Mouse (Mus musculus) testis, adult 2 months (tissue): ENCODE data around the gene Tac2.

Source experiments
- CTCF ChIP-seq: fragments of 200-500 bp; IDR thresholded peaks from 2 replicates; pipeline ENCODE4 v1.5.1; 2012; ENCODE audit warnings: low read depth, mild to moderate bottlenecking, inconsistent platforms, low read length, moderate library complexity; ENCODE audit not compliant: control insufficient read depth, insufficient read depth, insufficient replicate concordance
- POLR2A ChIP-seq: fragments of 200-500 bp; IDR thresholded peaks from 2 replicates; pipeline ENCODE4 v1.6.1; 2012; ENCODE audit warnings: low read depth, mild to moderate bottlenecking, inconsistent platforms, low read length, moderate library complexity; ENCODE audit not compliant: control insufficient read depth

DNA sequence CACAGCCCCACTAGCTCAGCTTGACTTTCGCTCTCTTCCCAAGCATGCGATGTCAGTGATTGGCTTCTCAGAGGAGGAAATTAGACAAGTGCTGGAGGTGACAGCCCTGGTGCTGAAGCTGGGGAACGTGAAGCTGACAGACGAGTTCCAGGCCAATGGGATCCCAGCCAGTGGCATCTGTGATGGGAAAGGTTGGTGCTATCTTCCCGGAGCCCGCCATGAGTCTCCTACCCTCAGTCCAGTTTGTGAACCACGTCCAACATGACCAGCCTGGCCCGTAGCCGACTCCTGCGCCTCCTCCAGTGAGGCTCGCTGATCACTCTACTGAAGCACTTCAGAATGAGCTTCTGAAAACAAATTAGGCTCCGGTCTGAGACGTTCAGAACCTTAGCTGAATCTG is 13.9 kb upstream of the Tac2 start:
- TF ChIP-seq CTCF (no peak), POLR2A (no peak)
